Mouse (Mus musculus) fibroblast of lung, adult 2 months (primary cell): ENCODE results near the gene Pdpk1.
"Not testable (repeated sequence)": the region's sequence is repeated elsewhere in the genome, so short reads cannot be mapped to it uniquely, and the experiment has no call there.

ENCODE experiments used
- DNase-seq: peaks from one replicate; pipeline ENCODE4 v3.0.0-alpha.2; 2011; ENCODE audit warnings: low read depth

Pdpk1 gene

DNA sequence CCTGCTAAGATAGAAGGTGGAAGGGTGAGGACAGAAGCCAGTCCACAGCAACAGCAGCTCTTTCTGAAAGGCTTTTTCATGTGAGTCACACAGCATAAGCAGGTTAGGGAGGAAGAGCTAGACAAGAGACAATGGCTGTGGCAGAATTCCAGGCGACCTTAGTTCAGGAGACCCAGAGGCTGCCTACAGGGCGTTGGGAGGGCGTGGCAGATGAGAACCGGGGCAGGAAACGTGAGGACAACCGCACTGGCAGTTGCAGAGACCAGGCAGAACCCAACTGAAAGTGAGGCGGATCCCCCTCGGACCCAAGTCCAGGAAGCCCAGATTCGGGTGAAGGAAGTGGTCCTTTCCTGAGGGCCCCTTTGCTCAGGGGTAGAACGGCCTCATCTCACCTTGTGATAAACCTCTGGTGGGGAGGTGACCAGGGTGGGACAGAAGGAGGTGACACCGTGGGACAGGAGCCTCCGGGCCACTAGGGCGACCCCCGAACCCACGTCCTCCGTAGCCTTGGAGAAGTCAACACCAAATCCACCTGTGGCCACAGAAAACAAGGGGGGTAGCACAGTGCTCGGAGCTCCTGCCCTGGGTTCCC is 12.0 kb upstream of the Pdpk1 start:
- DNase-seq, result no peak

DNA sequence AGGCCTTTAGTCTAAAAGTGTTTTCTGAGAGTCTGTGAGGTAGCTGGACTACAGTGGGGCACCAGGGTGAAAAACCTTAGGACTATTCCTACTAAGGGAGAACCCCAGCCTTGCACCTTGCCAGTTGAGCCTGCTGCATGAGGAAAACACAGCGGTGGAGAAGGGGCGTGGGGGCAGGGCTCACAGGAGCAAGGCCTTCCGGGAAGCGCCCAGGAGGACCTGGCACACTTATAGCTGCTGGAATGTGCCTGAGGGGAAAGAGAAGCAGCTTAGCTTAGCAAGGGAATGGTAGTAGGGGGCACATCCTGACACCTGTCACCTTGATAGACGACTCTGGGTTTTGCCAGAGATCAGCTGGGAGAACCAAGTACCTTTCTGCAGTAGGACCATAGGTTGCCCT is 10.7 kb upstream of the Pdpk1 start:
- no peak for DNase-seq

DNA sequence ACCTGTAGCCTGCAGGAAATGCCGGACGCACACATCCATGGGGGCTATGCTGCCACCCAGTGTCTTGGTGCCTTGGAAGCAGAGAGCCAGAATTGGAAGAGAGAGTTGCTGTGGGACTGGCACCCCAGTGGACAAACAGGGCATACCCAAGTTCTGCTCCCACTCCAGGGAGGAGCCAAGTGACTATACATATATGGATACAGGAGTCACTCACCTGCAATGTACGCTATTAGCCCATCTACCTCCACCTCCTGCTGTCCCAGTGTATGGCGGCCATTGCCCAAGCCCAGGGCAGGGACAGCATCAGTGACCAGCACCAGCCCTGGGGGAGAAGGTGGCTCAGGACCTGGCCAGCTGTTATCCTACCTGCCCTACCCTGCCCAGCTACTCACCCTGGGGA is 6.8 kb upstream of the Pdpk1 start:
- no peak for DNase-seq

DNA sequence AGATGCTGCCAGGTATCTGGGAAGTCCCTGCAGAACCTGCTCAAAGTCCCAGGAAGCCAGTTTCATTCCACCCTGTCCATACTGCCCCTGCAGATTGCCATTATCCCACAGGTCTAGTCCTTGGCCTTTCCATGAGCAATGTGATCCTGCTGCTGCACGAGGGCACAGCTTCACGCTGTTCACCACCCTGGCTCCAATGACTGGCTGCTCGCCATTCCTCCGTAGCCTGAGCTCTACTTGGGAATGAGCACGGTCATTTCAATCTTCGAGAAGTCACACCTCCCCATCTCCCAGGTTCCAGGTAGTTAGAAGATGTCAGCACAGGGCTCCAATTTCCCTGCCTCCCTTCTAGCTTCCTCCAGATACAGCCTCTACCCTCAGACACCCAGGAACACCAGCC is 6.4 kb upstream of the Pdpk1 start:
- no peak for DNase-seq

DNA sequence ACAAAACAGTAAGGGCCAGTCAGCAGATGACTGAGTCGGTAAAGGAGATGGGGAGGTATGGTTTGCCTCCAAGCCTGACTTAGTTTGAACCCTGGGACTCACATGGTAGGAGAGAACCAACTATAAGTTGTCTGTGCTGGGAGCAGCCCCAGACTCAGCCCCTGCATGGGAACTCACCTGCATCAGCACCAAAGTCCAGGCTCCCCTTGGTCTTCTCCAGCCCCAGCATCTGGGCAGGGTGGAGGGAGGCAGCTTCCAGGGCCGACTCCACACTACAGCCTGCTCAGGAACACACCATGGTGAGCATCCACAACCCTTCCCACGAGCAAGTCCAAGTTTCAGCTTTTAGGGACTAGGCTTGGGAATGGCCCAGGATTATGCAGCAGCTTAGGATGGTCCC is 5.7 kb upstream of the Pdpk1 start:
- DNase-seq, result no peak

DNA sequence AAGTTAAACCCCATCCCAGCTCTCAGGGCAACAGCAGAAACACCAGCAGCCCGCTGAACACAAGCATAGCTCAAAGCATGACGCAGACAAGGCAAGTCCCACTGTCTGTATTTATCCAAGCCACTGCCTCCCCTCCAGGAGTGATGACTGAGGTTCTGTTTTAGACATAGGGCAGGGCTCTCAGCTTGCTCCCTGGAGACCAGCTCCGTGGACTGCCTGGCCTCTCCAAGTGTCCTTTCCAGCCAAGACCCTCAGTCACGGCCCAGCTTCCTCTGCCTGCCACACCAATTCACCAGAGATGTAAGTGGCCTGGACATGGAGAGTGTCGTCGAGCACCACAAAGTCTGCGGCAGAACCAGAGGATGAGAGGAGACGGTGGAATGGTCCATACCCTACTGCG is 5.0 kb upstream of the Pdpk1 start:
- DNase-seq, result no peak

DNA sequence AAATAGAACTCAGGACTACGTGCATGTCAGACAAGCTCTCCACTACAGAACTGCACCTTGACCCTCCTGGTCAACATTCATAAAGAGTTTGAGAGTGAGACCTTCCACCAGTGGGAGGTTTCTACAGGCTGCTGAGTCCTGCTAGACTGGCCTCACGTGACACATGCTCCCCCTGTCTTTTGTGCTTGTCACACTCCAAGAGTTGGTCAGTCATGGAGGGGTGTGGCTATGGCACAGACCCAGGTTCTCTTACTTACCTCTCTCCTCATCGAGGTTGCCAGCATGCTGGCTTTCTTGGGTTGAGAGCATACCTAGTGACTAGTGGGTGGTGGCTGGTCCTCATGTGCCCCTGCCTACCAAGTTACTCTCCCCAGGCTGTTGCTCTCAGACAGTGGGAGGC is 3.7 kb upstream of the Pdpk1 start:
- DNase-seq, result no peak

DNA sequence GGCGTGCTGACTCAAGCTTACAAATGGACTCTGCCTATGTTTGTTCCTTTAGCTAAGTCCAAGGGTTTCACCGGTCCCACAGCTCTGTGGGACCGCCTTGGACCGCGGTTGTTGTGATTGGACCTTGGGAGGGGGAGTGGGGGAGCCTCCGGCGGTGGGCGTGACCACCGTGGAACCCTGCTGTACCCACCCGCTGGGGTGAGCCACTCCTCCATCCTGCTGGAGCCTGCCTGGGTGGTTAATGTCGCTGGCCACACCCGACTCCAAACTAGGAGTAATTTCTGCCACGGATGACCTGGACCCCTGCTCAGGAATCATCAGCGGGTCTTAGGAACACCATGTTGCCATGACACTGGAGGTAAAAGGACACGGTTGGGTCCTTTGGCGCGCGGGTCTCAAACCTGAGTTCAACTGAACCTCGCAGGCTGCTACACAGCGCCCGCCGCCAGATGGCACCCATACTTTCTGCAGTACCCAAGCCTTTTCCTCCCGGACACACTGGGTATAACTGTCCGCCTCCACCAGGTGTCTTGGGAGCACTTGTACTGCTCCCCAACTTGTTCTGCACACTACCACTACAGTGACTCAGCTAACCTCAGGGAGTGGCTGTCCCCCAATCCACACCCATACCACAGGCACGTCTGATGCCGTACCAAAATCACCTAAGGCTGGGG is 1.3 kb upstream of the Pdpk1 start:
- peak; percentile 62 for DNase-seq

DNA sequence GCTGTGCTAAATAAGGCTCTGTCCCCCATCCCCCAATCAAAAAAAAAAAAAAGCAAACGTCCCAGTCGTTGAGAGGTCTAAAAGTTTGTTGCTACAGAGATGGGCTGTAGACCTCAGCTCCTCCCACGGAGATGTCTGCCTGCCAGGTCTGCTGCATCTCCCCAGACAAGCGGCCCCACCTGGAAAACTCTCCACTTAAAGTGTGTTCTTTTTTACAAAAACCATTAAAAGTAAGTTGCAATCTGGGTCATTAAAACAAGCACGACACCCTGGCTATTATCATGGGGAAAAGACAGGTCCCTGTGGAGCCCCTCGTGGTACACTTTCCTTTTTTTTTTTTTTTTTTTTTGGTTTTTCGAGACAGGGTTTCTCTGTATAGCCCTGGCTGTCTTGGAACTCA is 658 bp upstream of the Pdpk1 start:
- no peak for DNase-seq

DNA sequence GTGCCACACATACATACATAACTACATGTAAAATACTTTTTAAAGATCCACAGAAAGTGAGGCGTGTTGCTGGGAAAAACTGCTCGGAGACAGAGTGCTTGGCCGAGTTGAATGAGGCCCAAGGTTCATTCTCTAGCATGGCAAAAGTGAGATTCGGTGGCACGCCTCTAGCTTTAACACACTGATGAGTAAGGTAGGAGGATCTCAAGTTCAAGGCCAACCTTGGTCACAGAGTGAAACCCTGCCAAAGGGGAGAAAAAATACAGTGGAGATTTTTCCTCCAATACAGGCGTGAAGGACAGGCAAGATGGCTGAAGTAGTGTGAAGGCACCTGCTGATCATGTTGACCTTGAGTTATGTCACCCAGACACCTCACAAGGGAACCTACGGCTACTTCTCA is 1.3 kb downstream of the Pdpk1 start:
- no peak for DNase-seq

DNA sequence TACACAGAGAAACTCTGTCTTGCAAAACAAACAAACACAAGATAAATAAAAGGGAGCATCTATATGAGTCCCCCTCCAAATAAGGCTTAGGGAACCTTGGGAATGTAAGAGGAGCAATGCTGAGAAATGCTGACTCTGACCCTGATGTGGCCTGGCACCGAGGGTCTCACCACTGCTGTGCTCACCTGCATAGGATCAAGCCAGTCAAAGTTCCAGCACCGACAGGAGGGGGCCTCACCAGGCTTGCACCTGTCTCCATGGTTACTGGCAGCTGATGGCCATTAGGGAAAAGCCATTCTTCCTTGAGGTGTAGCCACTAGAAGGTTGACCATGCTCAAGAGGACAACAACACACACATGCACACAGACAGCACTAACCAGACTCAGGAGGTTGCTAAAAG is 7.8 kb downstream of the Pdpk1 start:
- no peak for DNase-seq

DNA sequence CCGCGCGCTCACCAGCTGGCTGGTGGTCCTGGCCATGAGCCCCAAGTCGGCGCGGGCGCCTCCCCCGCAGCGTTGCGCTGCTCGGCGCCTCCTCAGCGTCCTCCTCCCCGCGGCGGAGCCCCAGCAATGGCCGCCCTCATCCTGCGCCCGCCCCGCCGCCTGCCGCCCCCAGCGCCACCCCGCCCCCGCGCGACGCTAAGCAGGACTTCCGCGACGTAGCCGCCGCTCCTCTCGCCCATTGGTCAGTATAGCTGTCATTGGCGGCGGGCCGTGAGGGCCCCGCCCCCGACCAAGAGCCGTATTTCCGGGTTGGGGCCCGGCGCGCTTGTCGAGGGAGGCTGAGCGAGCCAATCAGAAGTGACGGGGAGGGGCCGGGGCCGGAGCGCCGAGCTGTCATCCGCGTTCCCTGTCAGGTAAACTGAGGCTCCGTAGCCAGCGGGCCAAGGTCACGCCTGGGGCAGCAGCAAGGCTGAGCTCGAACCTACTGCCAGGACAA is 9.3 kb downstream of the Pdpk1 start:
- peak; percentile 96 for DNase-seq

DNA sequence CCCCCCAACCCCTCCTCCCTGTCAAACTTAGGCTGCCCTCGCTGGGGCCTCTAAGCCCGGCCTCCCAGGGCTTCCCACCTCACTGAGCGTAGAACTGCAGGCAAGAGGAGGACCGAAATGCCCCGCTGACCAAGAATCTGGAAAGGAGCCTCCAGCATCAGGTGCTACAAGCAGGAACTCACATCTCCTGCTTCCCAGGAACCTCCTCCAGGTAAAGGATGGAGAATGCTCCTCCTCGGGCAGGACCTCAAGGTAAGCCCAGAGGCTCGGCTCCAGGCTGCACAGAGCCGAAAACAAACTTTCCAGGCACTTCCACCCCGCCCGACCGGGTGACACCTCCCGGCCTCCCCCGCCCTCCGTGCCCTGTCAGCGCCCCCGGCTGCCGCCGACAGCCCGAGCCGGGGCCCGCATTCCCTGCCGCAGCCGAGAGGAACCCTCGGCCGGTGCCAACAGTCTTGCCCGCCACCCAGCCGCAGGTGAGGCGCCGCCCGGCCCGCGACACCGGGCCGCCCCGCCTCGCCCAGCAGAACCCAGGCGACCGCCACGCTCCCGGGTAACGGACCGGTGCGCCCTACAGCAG is 9.8 kb downstream of the Pdpk1 start:
- DNase-seq, result no peak

DNA sequence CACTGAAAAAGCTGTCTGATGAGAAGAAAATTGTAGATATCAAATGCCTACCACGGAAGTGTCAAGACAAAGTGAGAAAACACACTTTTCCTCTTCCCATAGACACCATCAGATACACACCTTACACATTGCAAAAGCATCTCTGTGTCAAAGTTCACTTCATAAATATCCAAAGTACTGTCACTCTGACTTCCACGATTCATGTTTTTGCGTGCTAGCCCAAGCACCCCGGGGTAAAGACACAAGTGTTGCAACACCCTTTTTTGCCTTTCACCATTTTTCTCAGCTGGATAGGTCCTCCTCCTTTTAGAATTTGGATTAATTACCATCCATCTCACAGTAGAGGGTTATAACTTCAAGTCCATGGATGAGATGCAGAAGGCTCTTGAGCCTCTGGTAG is 10.8 kb downstream of the Pdpk1 start:
- no peak for DNase-seq

DNA sequence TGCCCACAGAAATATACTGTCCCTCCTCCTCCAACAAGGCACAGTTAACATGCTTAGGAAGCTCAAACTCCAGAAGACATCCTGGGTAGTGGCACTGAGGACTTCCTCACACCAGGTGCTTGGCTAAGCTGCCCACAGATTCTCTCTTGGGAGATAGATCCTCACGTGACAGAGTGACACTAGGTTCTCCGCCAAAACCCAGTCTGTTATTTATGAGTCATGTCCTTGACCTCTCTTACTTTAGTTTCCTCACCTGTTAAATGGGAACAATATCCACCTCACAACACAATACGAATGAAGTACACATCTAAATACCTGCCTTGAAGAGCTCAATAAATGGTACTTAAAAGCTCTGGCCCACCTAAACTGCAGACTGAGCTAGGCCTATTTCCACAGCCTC is 11.5 kb downstream of the Pdpk1 start:
- no peak for DNase-seq

DNA sequence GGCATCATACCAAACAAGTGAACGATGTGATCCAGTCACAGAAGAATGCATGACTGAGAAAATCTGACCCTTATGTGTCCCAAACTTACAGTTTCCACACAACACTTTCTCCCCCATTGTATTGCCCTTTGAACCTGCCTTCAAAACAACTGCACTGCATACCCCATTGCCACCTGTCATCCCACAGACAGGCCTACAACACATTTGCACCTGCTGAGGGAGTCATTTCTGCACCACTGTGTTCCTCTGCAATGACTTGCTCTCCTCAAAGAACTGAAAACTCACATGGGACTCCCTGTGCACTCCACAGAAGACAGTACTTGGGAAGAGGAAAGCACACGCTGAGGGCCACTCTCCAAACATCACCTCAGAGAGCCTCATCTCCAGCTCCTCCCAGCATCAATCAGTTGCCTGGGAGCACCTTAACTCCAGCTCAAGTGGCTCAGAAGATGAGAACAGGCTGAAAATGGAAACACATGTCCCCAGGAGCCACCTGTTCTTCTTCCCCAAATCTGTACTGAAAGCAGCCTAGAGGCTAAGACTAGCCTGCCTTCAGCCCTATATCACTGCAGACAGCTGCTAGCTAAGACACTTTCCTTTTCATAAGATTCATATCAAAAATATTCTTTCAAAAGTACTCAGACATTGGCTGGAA is 13.4 kb downstream of the Pdpk1 start:
- DNase-seq, result no peak

DNA sequence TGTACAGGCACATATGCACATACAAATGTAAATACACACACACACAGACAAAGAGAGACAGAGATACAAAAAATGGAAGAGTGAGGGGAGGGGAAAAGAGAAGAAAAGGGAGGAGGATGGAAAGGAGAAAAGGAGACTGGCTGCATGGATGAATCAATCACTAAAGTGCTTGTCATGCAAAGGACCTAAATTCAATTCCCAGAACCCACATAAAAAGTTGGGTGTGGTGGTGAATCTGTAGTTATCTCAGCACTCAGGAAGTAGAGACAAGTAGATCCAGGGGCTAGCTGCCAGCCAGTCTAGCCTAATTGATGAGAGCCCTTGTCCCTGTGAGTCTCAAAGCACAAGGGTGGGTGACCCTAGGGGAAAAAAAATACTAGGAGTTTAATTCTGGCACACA is 16.7 kb downstream of the Pdpk1 start:
- no peak for DNase-seq

DNA sequence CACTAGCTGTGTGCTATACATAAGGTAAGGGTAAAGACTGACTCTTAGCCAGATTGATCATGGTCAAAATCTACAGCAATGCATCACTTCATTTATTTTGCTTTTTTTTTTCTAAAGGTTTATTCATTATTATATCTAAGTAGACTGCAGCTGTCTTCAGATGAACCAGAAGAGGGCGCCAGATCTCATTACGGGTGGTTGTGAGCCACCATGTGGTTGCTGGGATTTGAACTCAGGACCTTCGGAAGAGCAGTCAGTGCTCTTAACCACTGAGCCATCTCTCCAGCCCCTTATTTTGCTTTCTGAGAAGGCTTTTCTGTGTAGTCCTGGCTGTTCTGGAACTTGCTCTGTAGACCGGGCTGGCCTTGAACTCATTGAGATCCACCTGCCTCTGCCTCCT is 17.8 kb downstream of the Pdpk1 start:
- DNase-seq, result not testable (repeated sequence)

DNA sequence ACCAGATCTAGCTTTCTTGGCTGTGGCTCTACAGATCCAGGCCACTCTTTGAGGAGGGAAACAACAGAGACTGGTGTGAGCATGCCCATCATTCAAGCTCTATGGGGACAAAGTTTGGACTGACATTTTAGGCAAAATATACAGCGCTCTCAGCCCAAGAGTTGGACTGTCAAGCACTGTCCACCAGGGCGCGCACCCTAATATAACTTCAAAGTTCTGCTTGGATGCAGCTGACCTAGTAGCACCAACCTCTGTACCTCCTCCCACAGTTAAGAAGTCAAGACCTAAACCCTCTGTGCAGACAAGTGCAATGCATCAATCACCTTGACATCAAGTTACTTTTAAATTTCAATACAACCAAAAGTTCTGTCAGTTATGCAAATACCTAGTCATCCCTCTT is 19.2 kb downstream of the Pdpk1 start:
- DNase-seq, result no peak

DNA sequence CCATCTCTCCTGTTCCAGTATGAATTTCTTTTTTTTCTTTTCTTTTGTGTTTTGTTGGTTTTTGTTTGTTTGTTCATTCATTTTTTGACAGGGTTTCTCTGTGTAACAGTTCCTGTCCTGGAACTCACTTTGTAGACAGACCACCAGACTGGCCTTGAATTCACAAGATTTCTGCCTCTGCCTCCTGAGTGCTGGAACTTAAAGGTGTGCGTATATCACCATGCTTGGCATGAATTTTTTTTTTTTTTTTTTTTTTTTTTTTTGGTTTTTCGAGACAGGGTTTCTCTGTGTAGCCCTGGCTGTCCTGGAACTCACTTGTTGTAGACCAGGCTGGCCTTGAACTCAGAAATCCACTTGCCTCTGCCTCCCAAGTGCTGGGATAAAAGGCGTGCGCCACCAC is 21.5 kb downstream of the Pdpk1 start:
- DNase-seq, result not testable (repeated sequence)

DNA sequence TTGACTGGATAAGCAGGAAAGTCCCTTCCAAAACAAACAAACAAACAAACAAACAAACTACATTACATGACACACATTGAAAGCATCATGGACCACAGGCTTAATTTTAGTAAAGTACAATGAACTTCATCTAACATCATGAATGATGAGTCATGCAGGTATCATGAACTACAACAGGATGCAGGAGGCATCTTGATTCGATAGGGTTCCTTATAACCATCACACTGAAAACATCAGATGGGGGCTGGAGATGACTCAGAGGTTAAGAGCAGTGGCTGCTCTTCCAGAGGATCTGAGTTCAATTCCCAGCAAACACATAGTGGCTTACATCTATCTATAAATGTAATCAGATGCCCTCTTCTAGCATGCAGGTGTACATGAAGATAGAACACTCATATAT is 23.1 kb downstream of the Pdpk1 start:
- DNase-seq, result no peak

DNA sequence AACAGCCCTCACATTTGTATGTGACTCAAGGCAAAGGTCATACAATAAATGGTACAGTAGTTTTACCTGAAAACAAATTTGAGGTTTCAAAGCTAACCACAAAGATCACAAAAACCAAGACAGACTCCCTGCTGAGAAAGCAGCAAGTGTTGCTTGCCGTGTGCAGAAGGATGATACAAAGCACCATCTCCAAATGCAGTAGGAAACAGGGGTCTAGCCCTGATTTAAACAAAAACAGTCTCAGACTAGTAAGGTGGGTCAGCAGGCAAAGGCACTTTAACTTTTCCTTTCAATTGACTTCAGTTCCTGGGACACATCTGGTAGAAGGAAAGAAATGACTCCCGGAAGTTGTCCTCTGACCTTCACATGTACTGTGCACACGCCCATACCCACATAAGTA is 23.9 kb downstream of the Pdpk1 start:
- DNase-seq, result no peak

DNA sequence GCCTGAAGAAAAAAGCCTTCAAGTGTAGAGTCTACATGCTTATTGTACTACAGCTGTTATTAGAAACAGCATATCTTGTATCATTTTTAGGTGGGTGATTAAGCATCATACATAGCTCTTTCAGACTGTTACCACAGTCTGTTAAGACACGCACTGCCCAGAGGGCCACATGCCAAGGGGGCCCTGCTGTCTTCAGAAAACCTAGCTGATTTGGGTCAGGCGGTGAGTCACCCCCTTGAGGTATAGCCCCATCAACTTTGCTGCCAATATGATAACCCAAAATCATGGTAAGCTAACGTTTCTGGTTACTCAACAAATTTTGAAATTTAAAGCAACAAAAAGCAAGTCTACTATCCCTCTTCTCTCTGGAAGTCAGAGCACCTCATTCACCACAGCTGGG is 31.3 kb downstream of the Pdpk1 start:
- peak; percentile 36 for DNase-seq
